Mouse (Mus musculus): ENCODE results near the gene Filip1l.

Filip1l gene

DNA sequence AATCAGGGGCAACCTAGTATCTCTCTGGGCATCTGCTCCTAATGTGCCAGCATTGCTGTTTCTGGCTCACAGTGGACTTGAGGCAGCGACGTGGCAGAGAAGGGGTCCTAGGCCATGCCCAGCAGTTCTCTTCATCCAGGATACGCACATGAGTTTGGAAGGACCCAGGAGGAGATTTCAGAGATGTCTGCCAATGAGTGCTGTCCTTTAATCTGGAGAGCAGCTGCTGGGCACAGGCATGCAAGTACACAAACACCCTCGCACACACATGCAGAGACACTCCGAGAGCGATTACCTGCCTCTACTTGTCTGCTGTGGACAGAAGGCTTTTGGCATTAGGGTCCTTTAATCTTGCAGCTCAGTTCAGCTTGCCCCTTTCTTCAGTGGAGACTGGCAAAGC, at the start of gene Filip1l:
Gene Filip1l (plus strand): TSS at position 343 of the 400 bp plus-strand sequence.
- no peak for DNase-seq

DNA sequence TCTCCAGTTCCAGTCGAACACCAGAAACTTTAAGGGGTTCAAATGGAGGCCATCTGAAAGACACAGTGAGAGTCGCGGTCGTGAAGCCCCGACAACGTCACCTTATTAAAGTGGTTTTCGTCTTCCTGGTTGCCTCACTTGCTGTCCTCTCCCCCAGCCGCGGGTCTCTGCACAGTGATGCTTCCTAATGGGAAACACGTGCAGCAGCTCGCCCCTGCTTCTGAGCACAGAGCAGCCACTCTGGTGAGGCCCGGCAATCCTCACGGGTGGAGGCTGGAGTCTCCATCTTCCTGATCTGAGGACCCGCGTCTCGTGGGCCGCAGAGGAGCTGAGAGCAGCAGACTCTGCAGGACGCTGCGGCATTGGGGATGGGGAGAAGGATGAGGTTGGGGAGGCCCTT, 49.2 kb upstream of the Filip1l start:
- no peak for DNase-seq

DNA sequence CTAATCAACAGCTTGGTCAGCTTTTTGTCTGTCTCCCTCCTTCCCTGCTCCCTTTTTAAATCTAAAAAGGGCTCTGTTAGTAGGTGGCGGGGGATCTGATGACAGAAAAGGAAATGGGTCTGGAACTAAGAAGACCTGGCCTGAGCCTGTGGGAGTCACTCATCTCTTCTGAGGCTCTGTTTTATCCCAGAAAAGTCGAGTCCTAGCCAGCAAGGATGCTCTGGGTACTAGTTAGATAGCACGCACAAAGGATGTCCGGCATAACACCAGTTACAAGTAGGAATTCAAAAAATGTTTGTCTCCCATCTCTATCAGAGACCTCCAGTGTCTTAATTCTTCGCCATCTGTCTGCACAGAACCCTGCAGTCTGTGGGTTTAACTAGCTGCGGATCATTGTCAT, 47.4 kb upstream of the Filip1l start:
- no peak for DNase-seq

DNA sequence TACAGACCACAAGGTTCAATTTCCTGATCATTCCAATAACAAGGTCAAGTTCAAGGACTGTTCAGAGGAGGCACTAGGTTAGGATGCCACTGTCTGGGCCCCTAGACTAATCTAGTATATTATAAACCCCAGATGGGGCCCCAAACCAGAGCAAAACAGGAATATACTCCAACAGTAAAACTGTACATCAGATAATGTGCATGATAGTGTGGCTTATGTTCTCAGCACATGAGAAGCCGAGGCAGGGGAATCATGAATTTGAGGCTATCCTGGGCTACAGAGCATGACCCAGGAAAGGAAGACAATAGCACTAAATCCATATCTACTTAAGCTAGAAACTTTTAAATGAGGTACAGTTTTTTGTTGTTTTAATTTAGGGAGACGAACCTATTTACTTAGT, 40.8 kb upstream of the Filip1l start:
- DNase-seq, result no peak

DNA sequence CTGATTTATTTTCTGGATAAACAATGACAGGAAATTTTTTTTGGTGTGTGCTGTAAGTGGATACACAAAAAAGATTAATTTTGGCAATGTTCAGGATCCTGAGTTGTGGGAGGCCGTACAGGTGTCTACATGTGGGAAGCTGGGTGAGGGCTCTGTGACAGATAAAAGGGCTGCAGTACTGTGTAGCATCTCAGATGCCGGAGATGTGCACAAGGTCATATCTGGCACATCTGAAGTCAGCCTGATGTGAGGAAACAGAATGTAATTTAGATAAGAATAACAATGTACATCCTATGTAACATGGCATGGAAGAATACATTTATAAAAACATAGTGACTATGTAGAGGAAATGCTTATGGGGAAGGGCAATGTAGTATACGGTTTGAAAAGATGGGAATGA, 39.4 kb upstream of the Filip1l start:
- DNase-seq, result peak; percentile 28

DNA sequence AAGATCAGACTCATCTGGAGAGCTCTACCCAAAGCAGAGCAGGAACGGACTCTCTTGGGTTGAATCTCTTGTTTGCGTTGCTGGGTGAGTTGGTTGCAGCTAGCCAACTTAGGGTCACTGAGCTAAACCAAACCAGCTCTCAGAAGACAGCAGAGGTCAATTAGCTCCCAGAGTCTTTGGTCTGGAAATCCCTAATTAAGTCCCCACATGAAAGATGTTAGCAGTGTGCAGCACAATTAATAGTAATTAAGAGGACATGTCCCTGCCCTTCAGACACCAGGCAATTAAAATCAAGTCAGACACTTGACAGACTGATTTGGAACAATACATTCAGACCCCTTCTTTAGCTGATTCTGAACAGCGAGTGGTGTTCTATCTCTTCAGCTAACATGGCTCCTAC, 38.7 kb upstream of the Filip1l start:
- no peak for DNase-seq

DNA sequence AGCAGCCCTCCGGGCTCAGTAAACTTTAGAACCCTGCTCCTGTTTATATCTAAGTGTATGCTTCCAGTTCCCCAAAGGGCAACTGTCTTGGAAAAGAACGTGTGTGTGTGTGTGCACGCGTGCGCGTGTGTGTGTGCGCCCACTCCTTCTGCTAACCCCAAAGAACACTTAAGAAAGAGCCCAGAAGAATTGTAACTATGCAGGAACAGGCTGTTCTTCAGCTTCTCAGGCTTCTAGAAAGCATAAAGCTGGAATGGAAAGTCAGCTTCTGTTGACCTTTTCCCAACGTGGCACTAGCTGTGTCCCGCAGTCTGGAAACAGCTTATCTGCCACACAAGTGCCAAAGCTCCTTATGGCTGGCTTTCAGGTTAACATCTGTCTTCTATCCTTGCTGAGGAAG, 37.9 kb upstream of the Filip1l start:
- DNase-seq, result no peak

DNA sequence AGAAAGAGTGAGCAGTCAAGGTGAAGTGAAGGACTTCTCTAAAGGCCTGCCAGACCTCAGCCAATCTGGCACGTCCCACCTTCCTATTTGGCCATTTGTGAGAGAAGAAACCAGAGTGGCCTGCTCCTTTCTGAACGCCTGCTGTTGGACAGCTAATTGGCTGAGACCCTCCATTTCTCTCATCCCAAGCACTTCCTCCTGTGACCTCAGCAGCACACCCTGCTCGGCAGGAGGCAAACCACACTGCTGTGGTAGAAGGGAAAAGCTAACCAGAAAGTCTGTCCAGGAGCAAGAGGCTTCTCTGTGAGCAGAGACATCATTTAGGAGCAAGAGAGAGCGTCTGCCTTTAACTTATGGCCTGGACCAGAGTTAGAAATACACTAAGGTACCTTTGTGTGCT, 35.8 kb upstream of the Filip1l start:
- peak; percentile 33 for DNase-seq

DNA sequence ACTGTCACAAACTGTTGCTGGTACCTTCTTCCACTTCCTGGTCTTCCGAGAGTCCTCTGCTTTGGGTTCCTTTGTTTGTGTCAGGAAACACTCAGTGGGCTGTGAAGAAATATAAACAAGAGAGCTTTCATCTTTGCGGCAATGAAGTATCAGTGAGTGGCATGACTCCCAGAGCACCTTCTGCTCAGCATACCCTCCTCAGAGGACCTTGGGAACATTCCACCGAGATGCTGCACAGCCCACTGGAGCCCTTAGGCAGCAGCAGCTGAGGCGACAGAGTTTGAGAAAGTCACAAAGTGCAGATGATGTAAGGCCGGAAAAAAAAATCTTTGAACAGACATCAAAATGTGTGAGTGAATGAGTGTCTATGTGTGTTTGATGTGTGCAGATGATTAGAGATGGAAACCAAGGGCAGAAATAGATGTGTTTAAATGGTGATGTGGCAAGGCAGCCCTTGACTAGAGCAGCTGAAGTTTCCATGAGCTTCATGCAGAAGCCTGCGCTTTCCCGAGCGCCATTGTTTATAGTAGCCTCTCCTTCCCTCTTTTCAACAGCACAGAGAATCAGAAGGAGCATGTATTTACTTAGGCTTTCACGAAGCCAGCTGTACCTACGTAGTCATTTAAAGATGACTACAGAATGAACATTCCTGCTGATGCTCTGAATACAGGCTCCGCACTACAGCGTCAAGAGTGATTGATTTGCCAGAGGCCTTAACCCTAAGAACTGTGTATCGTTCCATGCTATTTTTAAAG, 34.8 kb upstream of the Filip1l start:
- DNase-seq, result no peak

DNA sequence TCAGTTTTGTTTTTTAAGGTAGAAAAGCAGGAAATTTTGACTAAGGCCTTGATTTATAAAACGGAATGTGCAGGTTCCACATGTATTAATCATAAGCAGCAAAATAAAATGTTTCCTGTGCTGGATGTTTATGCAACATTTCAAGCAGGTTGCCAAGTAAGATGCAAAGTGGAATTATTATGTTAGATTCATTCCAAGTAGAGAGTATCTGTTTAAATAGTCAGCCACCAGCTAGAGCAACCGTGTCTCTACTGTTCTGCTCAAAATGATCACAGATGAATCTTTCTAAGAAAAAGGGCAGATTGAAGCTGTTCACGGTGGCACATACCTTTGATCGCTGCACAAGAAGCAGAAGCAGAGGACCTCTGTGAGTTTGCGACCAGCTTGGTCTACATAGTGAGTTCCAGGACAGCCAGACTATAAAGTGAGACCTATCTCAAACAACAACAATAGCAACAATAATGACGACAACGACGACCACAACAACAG, 34.2 kb upstream of the Filip1l start:
- no peak for DNase-seq

DNA sequence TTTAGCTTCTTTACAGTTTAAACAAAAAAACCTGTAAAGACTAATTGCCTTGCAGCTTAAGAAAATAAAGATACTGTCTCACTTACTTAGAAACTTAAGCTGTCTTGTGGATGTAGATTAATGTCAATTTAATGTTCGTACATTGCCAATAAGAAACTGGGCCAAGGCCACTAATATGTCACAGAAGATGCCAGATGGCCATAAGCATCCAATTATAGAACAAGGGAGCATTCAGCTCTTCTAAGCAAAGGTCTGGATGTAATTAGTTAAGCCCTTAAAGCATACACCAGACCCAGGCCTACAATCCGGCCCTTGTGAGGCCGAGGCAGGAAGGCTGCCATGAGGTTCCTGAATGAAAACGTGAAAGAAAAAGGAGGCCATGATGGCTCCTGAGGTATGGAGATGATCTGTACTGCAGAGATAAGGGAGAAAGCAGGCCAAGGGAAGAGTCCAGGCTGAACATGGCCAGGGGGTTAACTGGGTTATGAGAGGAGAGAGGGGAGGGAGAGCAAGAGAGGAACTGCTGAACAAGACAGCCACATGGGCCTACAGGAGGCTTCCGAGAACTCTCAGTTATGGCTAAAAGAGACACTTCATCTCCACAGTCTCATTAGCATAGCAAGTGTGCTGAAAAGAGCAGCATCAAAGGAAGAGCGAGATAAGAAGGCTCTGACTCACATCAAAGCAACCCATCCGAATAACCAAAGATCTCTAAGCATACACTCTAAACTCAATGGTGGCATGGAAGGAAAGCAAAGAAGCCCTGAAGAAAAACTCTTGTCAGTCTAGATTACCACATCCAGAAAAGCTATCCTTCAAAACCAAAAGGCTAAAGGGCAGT, 33.4 kb upstream of the Filip1l start:
- DNase-seq, result no peak

DNA sequence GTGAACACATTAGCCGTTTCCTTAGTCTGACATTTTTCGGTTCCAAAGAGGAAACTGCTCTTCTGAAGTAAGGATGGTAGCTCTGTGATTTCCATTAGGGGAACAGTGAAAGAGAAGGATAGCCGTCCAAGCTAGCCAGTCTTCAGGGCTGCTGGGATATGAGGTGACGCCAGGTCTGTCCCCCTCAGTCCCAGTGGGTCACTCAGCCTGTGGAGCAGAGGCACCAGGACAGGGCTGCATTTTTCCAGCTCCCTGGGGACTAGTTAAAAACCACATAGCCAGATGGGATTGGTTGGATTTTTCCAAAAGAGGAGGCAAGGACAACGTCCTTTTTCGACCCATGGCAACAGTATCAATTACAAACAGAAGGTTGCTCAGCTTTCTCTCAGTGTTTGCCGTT, 25.9 kb upstream of the Filip1l start:
- no peak for DNase-seq

DNA sequence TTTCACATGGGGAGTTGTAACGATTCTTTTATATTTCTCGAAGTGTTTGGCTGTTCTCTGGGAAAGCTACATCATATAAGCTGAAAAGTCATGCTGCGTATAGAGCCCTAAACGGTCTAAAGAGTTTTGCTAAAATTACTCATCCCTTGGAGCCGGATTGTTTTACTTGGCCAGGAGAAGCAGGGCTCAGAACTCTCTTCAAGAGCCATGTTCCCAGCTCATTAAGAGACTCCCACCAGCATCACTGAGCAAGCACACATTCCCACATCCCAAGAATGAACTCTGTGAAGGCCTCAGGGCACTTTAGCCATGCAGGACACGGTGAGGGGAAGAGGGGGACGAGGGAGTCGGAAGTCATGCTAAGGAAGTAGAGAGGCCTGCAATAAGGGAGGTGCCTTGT, 23.9 kb upstream of the Filip1l start:
- DNase-seq, result no peak

DNA sequence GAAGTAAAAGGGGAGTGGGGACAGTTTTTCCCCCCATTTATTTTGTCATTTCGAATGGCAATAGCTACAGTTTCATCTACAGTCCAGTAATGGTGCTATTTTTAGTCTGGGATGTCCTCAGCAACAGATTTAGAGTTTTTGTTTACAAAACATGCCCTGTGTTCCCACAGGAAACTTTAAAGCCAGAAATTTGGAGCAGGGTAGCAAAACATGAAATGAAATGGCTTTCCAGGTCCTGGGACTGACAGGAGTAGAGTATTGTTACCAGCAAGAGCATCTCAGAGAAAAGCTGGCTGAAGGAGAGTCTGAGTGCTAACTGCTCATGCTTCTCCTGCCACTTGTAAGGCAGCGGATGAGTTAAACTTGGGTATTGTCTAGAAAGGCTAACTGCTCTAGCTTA, 22.8 kb upstream of the Filip1l start:
- no peak for DNase-seq

DNA sequence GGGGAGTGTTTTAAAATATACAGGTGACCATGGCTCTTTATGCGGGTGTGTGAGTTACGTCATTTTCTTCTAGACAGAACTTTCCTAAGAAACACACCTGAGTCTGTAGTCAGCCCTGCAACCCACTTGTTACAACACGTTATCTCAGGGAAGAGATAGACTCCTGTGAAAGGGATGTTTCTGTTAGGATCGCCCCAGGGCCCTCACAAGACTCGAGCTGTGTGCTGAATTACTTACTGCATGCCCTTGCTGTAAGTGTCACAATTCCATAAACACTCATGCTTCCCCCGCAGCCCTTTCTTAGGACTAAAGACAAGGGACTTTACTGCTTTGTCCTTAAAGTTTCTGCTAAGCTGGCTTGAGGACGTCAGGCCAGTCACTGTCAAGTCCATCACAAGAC, 20.6 kb upstream of the Filip1l start:
- no peak for DNase-seq

DNA sequence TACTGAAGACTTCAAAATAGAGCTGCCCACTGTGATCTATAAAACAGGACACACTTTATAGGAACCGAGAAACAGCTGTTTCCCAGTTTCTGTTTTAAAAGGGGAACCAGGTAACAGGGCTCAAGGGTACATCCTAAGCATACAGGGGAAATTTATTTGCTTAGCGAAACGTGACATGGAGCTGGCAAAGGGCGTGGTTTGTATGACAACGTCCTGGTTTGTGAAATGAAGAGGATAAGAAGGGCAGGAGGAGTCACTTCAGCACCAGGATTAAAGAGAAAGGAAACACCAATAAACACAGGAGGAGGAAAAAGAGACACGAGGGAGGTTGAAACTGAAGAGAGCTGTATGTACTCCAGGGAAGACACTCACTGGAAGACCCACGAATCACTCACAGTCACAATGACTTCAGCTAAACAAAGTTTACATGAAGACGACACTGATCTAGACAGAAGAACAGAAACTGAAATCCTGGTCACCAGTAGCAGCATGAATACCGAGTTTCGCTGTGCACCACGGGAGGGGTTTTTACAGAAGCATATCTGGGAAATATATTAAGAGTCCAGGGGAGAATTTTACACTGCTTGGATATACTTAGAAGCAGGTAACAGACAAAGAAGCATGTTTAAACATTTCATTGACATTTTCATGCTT, 16.0 kb upstream of the Filip1l start:
- DNase-seq, result no peak

DNA sequence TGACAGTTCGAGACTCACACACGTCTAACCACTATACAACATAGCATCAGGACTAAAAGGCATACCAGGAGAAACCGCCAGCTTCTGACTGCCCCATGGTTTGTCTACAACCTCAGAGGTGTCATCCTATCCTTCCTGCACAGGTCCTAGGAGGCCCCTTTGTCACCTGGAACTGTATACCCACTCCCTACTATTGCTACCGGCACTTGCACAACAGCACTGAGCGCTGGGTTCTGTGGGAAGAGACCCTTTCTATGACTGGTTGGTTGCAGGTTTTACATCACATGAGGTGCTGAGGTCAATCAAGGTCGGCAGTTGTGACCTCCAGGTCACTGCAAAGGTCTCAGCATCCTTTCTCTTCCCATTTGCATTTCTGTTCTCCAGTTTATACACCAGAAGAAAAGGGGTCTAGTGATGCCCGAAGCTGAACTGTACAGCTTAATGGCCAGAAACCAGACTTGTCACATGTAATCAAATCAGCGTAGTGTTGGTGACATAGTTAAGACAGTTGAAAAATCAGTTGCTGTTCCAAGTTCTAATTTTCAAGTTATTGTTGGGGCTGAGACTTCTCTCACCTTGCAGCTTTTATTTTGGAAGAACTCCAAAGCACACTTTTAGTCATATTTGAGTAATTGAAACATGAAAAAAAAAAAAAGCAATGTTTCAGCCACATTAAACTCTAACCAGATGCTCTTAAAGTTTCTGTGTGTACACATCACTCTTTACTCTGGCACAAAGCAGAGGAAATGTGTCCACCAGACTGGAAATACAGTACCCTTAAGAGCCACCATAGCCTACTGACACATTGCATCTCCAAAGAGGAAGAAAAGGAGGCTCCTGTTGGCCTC, 12.9 kb upstream of the Filip1l start:
- no peak for DNase-seq

DNA sequence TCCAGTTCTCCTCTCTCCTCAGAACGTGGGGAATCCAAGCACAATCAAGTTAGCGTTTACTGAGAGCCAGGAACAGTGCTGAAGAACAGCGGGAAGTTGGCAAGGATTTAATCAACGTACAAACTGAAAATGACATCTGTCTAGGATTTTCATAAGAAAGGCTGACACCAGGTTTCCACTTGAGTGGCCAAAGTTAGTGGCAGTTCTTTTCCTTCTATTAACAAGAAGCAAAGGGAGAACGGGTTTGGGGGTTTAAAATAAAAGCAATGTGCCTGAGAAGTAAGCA, 12.3 kb upstream of the Filip1l start:
- DNase-seq, result no peak

DNA sequence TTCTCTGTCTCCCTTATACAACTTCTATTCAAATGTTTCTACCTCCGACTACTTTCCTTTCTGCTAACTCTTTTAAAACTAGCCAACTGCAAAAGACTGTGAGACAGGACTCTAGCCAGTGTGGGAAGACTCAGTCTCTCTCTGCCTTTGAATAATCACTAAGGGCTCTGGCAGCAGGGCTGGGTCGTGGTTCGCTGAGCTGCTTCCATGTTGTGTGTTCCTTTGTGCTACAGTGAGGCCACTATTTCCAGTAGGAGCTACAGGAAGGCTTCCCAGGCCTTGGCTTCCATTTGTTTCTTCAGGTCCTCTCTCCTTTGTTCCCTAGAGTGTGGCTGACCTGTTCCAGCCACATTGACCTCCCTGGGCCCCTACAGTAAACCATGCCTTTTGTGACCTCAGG, 6.6 kb upstream of the Filip1l start:
- no peak for DNase-seq

DNA sequence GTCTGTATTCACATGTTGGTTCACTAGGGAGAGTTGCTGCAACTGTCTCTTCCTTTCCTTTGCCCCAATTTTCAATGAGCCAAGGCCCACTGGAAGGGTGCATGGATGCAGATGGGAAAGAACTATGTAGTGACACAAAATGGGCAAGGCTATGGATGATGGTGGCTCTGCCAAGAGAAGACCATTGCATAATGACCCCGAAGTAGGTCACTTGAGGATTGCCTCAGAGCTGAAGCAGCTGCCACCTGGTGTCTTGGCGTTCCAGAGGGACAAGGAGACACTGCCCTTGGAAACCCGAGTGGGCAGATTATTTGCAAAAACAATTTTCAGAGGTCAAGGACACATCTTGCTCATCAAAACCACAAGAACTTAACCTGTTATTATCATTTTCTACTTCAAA, 3.9 kb upstream of the Filip1l start:
- DNase-seq, result no peak

DNA sequence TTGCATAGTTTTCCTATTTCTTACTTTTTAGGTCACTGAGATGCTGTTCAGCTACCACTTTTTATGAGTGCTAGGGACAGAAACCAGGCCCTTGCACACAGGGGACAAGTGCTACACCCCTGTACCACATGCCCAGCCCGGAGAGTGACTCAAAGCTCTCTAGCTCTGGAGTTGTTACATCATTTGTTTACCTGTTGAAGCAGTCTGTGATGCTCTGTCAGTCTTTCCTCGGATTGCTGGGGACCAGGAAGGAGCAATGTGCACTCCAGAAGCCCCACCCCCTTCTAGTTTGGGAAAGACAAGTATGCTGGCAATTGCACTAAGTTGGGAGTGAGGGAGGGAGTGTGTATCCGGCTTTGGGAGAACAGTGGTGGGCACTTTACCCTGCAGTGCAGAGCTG, 3.2 kb upstream of the Filip1l start:
- DNase-seq, result no peak

DNA sequence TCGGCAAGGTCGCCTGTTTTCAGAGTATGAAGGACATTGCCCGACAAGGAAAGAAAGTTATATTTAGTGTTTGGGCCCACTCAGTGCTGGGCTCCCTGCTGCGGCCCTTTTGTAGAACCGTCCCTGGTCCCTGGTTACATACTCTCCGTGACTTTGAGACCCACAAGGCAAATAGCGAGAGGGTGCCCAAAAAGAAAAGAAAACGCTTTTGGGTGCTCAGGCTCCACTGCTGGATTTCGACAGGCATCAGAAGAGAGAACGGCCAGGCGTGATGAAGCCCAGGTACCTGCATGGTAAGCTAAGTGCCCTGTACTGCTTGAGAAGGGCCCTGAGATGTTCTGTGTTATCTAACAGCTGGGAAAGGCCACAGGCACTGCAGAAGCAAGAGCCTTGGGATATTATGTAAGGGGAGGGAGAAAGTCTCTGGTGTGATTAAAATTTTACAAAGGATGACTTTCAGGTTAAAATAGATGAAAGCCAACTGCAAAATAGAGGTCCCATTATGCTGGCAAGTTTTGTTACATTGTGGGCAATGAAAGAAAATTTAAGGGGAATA, 351 bp downstream of the Filip1l start:
- no peak for DNase-seq

DNA sequence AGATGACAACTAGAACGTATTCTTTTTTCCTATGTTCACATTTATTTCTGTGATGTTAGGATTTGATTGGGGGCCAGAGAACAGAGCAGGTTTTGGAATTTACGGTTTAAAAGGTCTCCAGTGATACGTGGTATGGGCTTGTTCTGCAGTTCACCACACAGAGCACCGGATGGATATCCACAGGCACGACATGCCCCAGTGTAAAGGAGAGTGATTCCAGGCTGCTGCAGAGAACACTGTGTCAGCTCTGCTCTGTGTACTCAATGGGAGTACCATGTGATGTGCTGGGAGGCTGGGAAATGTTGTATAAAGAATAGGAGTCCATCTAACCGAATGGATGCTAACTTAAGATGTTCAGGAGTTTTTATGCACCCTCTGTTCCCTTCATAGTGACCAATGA, 1.0 kb downstream of the Filip1l start:
- DNase-seq, result no peak
